Comparison of ENCODE assay signal across 8 mouse cellular contexts in the genomic region with DNA sequence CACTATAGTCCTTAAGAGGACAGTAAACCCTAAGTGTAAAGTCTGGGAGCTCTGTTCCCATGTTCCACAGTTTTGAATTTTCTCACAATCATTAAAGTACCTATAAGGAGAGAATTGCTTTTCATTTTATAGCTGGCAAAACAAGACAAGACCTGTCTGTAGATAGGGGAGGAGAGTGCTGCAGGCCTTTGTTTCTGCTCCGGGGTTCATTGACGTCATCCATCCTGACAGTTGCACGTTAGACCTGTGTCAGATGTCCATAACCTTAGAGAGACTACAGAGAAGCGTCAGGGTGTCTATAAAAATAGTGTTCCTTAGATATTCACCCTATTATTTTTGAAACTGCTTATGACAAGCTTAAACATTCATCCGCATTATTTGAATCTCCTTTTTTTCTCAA. TPM values are rescaled to one million over a fixed set of nuclear protein-coding genes. Genes with fewer than 3 reads are reported as not detected.
A peak's percentile ranks its signal among the peaks of the same experiment; 100 is the strongest.
DNase-seq lines count a peak whose midpoint lies in the region; ATAC-seq lines count a peak whose summit lies in the region.

No protein-coding gene starts in this region.

- DNase-seq in kidney, adult 18-20 months, result no peak
- no peak for DNase-seq in embryonic facial prominence, embryonic 10.5 days (ENCODE audit: low spot score)
- peak; percentile 59 for DNase-seq in naive thymus-derived CD4-positive, alpha-beta T cell, adult 2 months (ENCODE audit: low read depth)
- no peak for DNase-seq in frontal cortex, postnatal 14 days (ENCODE audit: low spot score in 2 of 2)
- DNase-seq in testis, postnatal 14 days (ENCODE audit: low spot score), result no peak
- DNase-seq in ovary, postnatal 36 days (ENCODE audit: low spot score), result no peak

- H3K9ac ChIP-seq in kidney, embryonic 16.5 days (replicated peaks; ENCODE audit: low read length), result peak overlapping the region; percentile 48
- H3K9ac ChIP-seq in intestine, embryonic 15.5 days, result peak overlapping the region; percentile 89

- WGBS in kidney, embryonic 16.5 days, result 55% methylated on average over 5 of the region's 5 CpGs
- 73% methylated on average over 5 of the region's 5 CpGs for WGBS in embryonic facial prominence, embryonic 10.5 days
- 57% methylated on average over 5 of the region's 5 CpGs for WGBS in intestine, embryonic 15.5 days

- H3K27me3 ChIP-seq in kidney, embryonic 16.5 days (ENCODE audit: insufficient read depth, low read length), result no peaks in the 10 kb centered on the region
- H3K27me3 ChIP-seq in embryonic facial prominence, embryonic 10.5 days (replicated peaks; ENCODE audit: low read depth, poor library complexity, severe bottlenecking), result no peaks in the 10 kb centered on the region
- no peaks in the 10 kb centered on the region for H3K27me3 ChIP-seq in intestine, embryonic 15.5 days (replicated peaks)

- H3K9me3 ChIP-seq in kidney, embryonic 16.5 days (ENCODE audit: low read length), result no peaks in the 10 kb centered on the region
- no peaks in the 10 kb centered on the region for H3K9me3 ChIP-seq in embryonic facial prominence, embryonic 10.5 days
- H3K9me3 ChIP-seq in intestine, embryonic 15.5 days, result no peaks in the 10 kb centered on the region

- H3K4me2 ChIP-seq in kidney, embryonic 16.5 days (replicated peaks; ENCODE audit: low read depth, low read length), result peak overlapping the region; percentile 61
- peak overlapping the region; percentile 64 for H3K4me2 ChIP-seq in intestine, embryonic 15.5 days (replicated peaks)

- no peaks in the 10 kb centered on the region; the same call in 1 of the 2 replicates for H3K36me3 ChIP-seq in kidney, embryonic 16.5 days (ENCODE audit: insufficient read depth, low read length)
- H3K36me3 ChIP-seq in embryonic facial prominence, embryonic 10.5 days (replicated peaks), result peaks cover 11% of the 10 kb centered on the region
- 0 out of 2 replicates have a peak, but pooled peaks cover 5% of the 10 kb centered on the region for H3K36me3 ChIP-seq in intestine, embryonic 15.5 days

- peak overlapping the region; percentile 89 for H3K4me3 ChIP-seq in kidney, embryonic 16.5 days (ENCODE audit: low read length)
- H3K4me3 ChIP-seq in embryonic facial prominence, embryonic 10.5 days, result peak overlapping the region; percentile 93
- peak overlapping the region; percentile 93 for H3K4me3 ChIP-seq in intestine, embryonic 15.5 days (replicated peaks)

- no peak for ATAC-seq in kidney, embryonic 16.5 days (ENCODE audit: low FRiP score, low TSS enrichment)
- ATAC-seq in intestine, embryonic 15.5 days, result no peak

- peaks cover 29% of the 10 kb centered on the region for H3K4me1 ChIP-seq in kidney, embryonic 16.5 days (ENCODE audit: insufficient read depth, low read length)
- H3K4me1 ChIP-seq in embryonic facial prominence, embryonic 10.5 days, result peaks cover 43% of the 10 kb centered on the region
- H3K4me1 ChIP-seq in intestine, embryonic 15.5 days (replicated peaks), result peaks cover 13% of the 10 kb centered on the region

- H3K27ac ChIP-seq in kidney, embryonic 16.5 days (ENCODE audit: low read length), result no peak overlapping the region
- no peak overlapping the region for H3K27ac ChIP-seq in embryonic facial prominence, embryonic 10.5 days (replicated peaks)
- 0 out of 2 replicates have a peak overlapping the region, but pooled peaks have one; percentile 13 for H3K27ac ChIP-seq in intestine, embryonic 15.5 days

RNA-seq across cellular contexts. Expression of gene Bcl10, which starts 2.9 kb away (rescaled TPM):
- polyA plus RNA-seq in kidney, embryonic 16.5 days (2015; fragmentation: Nextera tagmentation; extraction: Ambion mirVana), result 53.5 and 56.2 TPM in 2 replicates
- polyA plus RNA-seq in embryonic facial prominence, embryonic 10.5 days (2016; fragmentation: Nextera tagmentation; extraction: Ambion mirVana), result 41.4 and 44.1 TPM in 2 replicates
- polyA plus RNA-seq in intestine, embryonic 15.5 days (2015; fragmentation: Nextera tagmentation; extraction: Ambion mirVana), result 48.6 and 51.1 TPM in 2 replicates

RNA-seq across cellular contexts. Expression of gene 2410004B18Rik, which starts 12.3 kb away (rescaled TPM):
- 46.0 and 51.9 TPM in 2 replicates for polyA plus RNA-seq in kidney, embryonic 16.5 days (2015; fragmentation: Nextera tagmentation; extraction: Ambion mirVana)
- polyA plus RNA-seq in embryonic facial prominence, embryonic 10.5 days (2016; fragmentation: Nextera tagmentation; extraction: Ambion mirVana), result 51.1 and 53.1 TPM in 2 replicates
- polyA plus RNA-seq in intestine, embryonic 15.5 days (2015; fragmentation: Nextera tagmentation; extraction: Ambion mirVana), result 48.9 and 55.7 TPM in 2 replicates
